Mouse (Mus musculus): ENCODE measurements around the gene Adamts13. TPM values are rescaled to one million over a fixed set of nuclear protein-coding genes. Genes with fewer than 3 reads are reported as not detected.

Adamts13 gene
- total RNA-seq, 1 experiment = not detected

DNA sequence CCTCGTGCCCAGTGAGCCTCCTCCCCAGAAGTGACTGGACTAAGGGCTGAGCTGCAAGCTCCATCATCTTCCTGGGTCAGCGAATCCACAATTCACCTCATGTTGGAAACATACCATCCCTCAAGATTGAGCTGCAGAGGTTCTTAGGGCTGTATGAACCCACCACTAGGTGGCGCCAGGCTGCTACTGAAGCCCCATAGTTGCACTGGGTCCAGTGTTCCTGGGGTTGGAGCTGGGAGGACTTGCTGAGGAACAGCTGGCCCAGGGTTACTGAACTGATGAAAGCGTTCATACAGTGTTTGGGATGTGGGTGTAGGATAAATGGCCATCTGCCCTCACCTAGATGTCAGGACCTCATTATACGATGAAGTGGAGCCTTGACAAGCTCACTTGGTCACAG is 44.6 kb downstream of the Adamts13 start:
- DNase-seq (ENCODE audit: low read depth, low spot score) = peak; percentile 51
- in situ Hi-C loops (cut with MboI; ENCODE audit: low sequenced_read_pairs in 2 of 2, unreplicated experiment in 2 of 2) = no loop called here
- no peak for TF ChIP-seq MAFK (IDR thresholded peaks at IDR 0.05; ENCODE audit: insufficient read depth, low read depth, low read length)
- no peak for TF ChIP-seq ZNF384 (IDR thresholded peaks at IDR 0.05; ENCODE audit: low read depth, low read length)
- peak; percentile 20; the same call in 1 of the 2 replicates for TF ChIP-seq ZC3H11A (IDR thresholded peaks at IDR 0.05; ENCODE audit: borderline replicate concordance, low read depth, low read length)
- Histone ChIP-seq H3K9me3 (ENCODE audit: control insufficient read depth, insufficient read depth, low read depth, low read length) (no peaks in the 10 kb centered on the region), H3K4me3 (ENCODE audit: insufficient read depth in 1 of 2, low read depth in 1 of 2, low read length in 2 of 2, poor library complexity in 1 of 2, severe bottlenecking in 1 of 2) (no peak overlapping the region), H3K4me1 (ENCODE audit: control insufficient read depth in 2 of 2, insufficient read depth in 2 of 2, low read length in 2 of 2, poor library complexity in 1 of 2) (no peaks in the 10 kb centered on the region), H3K36me3 (ENCODE audit: control insufficient read depth, insufficient read depth, low read length, poor library complexity, severe bottlenecking) (peaks cover 2% of the 10 kb centered on the region; the same call in 1 of the 2 replicates), H3K9ac (ENCODE audit: insufficient read depth, low read depth, low read length, poor library complexity, severe bottlenecking) (no peak overlapping the region), H3K27ac (ENCODE audit: insufficient read depth, low read depth, low read length, poor library complexity, severe bottlenecking) (no peak overlapping the region)

GRCm38 (mm10) chr2:27019530-27019929 is 46.3 kb downstream of the Adamts13 start:
- H3K4me3 ChIP-seq (ENCODE audit: insufficient read depth in 1 of 2, low read depth in 1 of 2, low read length in 2 of 2, poor library complexity in 1 of 2, severe bottlenecking in 1 of 2) = no peak overlapping the region
- peaks cover 2% of the 10 kb centered on the region; the same call in 1 of the 2 replicates for H3K36me3 ChIP-seq (ENCODE audit: control insufficient read depth, insufficient read depth, low read length, poor library complexity, severe bottlenecking)
- H3K27ac ChIP-seq (ENCODE audit: insufficient read depth, low read depth, low read length, poor library complexity, severe bottlenecking) = no peak overlapping the region
- no peak overlapping the region for H3K9ac ChIP-seq (ENCODE audit: insufficient read depth, low read depth, low read length, poor library complexity, severe bottlenecking)
- H3K9me3 ChIP-seq (ENCODE audit: control insufficient read depth, insufficient read depth, low read depth, low read length) = no peaks in the 10 kb centered on the region
- in situ Hi-C loops (cut with MboI; ENCODE audit: low sequenced_read_pairs in 2 of 2, unreplicated experiment in 2 of 2) = no loop called here
- no peaks in the 10 kb centered on the region for H3K4me1 ChIP-seq (ENCODE audit: control insufficient read depth in 2 of 2, insufficient read depth in 2 of 2, low read length in 2 of 2, poor library complexity in 1 of 2)
- DNase-seq (ENCODE audit: low read depth, low spot score) = no peak
- TF ChIP-seq ZNF384 (IDR thresholded peaks at IDR 0.05; ENCODE audit: low read depth, low read length) = no peak
- no peak for TF ChIP-seq MAFK (IDR thresholded peaks at IDR 0.05; ENCODE audit: insufficient read depth, low read depth, low read length)
- TF ChIP-seq ZC3H11A (IDR thresholded peaks at IDR 0.05; ENCODE audit: borderline replicate concordance, low read depth, low read length) = no peak
- no peak for TF ChIP-seq HCFC1 (IDR thresholded peaks at IDR 0.05; ENCODE audit: borderline replicate concordance, insufficient read depth, low read length)
- no peak for TF ChIP-seq CHD2 (IDR thresholded peaks at IDR 0.05; ENCODE audit: low read depth, low read length)

DNA sequence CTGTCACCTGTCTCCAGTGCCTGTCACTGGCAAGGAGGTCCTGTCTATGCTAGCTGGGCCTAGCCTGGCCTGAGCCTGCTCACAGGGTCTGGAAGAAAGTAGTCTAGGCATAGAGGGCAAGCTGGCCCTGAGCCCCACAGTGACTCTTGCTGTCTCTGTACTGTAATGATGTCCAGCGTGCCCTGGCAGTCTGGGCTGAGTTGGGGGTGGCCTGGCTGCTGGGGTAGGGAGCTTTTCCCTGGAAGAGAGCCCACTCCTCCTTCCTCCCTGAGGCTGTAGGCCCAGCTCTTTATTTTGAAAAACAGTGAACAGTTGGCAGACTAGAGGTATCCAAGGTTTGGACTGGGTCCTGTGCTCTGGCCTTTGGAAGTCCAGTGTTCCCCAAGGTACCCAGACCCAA is 47.9 kb downstream of the Adamts13 start:
- no peaks in the 10 kb centered on the region for H3K4me1 ChIP-seq (ENCODE audit: control insufficient read depth in 2 of 2, insufficient read depth in 2 of 2, low read length in 2 of 2, poor library complexity in 1 of 2)
- H3K9me3 ChIP-seq (ENCODE audit: control insufficient read depth, insufficient read depth, low read depth, low read length) = no peaks in the 10 kb centered on the region
- TF ChIP-seq ZNF384 (IDR thresholded peaks at IDR 0.05; ENCODE audit: low read depth, low read length) = no peak
- no peak for TF ChIP-seq CHD2 (IDR thresholded peaks at IDR 0.05; ENCODE audit: low read depth, low read length)
- TF ChIP-seq MAFK (IDR thresholded peaks at IDR 0.05; ENCODE audit: insufficient read depth, low read depth, low read length) = no peak
- no peak for TF ChIP-seq ZC3H11A (IDR thresholded peaks at IDR 0.05; ENCODE audit: borderline replicate concordance, low read depth, low read length)
- TF ChIP-seq HCFC1 (IDR thresholded peaks at IDR 0.05; ENCODE audit: borderline replicate concordance, insufficient read depth, low read length) = no peak
- no peak overlapping the region for H3K9ac ChIP-seq (ENCODE audit: insufficient read depth, low read depth, low read length, poor library complexity, severe bottlenecking)
- no peak for DNase-seq (ENCODE audit: low read depth, low spot score)
- H3K27ac ChIP-seq (ENCODE audit: insufficient read depth, low read depth, low read length, poor library complexity, severe bottlenecking) = no peak overlapping the region
- no peak overlapping the region for H3K4me3 ChIP-seq (ENCODE audit: insufficient read depth in 1 of 2, low read depth in 1 of 2, low read length in 2 of 2, poor library complexity in 1 of 2, severe bottlenecking in 1 of 2)
- in situ Hi-C loops (cut with MboI; ENCODE audit: low sequenced_read_pairs in 2 of 2, unreplicated experiment in 2 of 2) = no loop called here
- peaks cover 2% of the 10 kb centered on the region; the same call in 1 of the 2 replicates for H3K36me3 ChIP-seq (ENCODE audit: control insufficient read depth, insufficient read depth, low read length, poor library complexity, severe bottlenecking)

- in situ Hi-C loops (cut with MboI; ENCODE audit: low sequenced_read_pairs in 2 of 2, unreplicated experiment in 2 of 2) = no loop called here
- Histone ChIP-seq H3K27ac (ENCODE audit: insufficient read depth, low read depth, low read length, poor library complexity, severe bottlenecking) (no peak overlapping the region), H3K9me3 (ENCODE audit: control insufficient read depth, insufficient read depth, low read depth, low read length) (no peaks in the 10 kb centered on the region), H3K9ac (ENCODE audit: insufficient read depth, low read depth, low read length, poor library complexity, severe bottlenecking) (no peak overlapping the region), H3K36me3 (ENCODE audit: control insufficient read depth, insufficient read depth, low read length, poor library complexity, severe bottlenecking) (no peaks in the 10 kb centered on the region; the same call in 1 of the 2 replicates), H3K4me3 (ENCODE audit: insufficient read depth in 1 of 2, low read depth in 1 of 2, low read length in 2 of 2, poor library complexity in 1 of 2, severe bottlenecking in 1 of 2) (no peak overlapping the region), H3K4me1 (ENCODE audit: control insufficient read depth in 2 of 2, insufficient read depth in 2 of 2, low read length in 2 of 2, poor library complexity in 1 of 2) (no peaks in the 10 kb centered on the region)
- DNase-seq (ENCODE audit: low read depth, low spot score) = no peak
- TF ChIP-seq HCFC1 (IDR thresholded peaks at IDR 0.05; ENCODE audit: borderline replicate concordance, insufficient read depth, low read length) = no peak
- TF ChIP-seq ZC3H11A (IDR thresholded peaks at IDR 0.05; ENCODE audit: borderline replicate concordance, low read depth, low read length) = no peak
- TF ChIP-seq ZNF384 (IDR thresholded peaks at IDR 0.05; ENCODE audit: low read depth, low read length) = no peak
- no peak for TF ChIP-seq CHD2 (IDR thresholded peaks at IDR 0.05; ENCODE audit: low read depth, low read length)
- TF ChIP-seq MAFK (IDR thresholded peaks at IDR 0.05; ENCODE audit: insufficient read depth, low read depth, low read length) = no peak
Measured at GRCm38 (mm10) chr2:27022612-27023011, 49.4 kb downstream of the Adamts13 start.

DNA sequence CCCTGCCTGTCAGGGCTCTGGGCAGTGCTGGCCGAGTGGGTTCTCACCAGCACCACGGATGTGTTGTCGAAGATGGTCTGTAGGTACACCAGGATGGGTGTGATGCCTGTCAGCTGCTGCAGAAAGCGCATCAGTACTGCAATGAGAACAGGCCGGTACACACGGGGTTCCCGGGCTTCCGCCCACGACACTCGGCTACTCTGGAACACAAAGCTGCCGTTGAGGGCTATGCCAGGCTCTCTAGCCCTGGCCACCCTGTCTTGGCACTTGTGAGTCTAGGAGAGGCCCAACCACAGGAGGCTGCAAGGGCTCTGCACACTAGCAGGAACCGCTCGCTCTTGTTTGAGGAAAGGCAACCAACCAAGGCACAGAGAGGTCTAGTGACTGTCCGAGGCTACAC is 50.9 kb downstream of the Adamts13 start:
- no peaks in the 10 kb centered on the region; the same call in 1 of the 2 replicates for H3K36me3 ChIP-seq (ENCODE audit: control insufficient read depth, insufficient read depth, low read length, poor library complexity, severe bottlenecking)
- H3K9ac ChIP-seq (ENCODE audit: insufficient read depth, low read depth, low read length, poor library complexity, severe bottlenecking) = no peak overlapping the region
- H3K9me3 ChIP-seq (ENCODE audit: control insufficient read depth, insufficient read depth, low read depth, low read length) = no peaks in the 10 kb centered on the region
- no peak overlapping the region for H3K27ac ChIP-seq (ENCODE audit: insufficient read depth, low read depth, low read length, poor library complexity, severe bottlenecking)
- no peak for TF ChIP-seq ZC3H11A (IDR thresholded peaks at IDR 0.05; ENCODE audit: borderline replicate concordance, low read depth, low read length)
- no peak for TF ChIP-seq HCFC1 (IDR thresholded peaks at IDR 0.05; ENCODE audit: borderline replicate concordance, insufficient read depth, low read length)
- TF ChIP-seq MAFK (IDR thresholded peaks at IDR 0.05; ENCODE audit: insufficient read depth, low read depth, low read length) = no peak
- TF ChIP-seq CHD2 (IDR thresholded peaks at IDR 0.05; ENCODE audit: low read depth, low read length) = no peak
- no peak for TF ChIP-seq ZNF384 (IDR thresholded peaks at IDR 0.05; ENCODE audit: low read depth, low read length)
- peaks cover 0 to 3% of the 10 kb centered on the region in 2 experiments; a peak in 1 of 4 replicates for H3K4me1 ChIP-seq (ENCODE audit: control insufficient read depth in 2 of 2, insufficient read depth in 2 of 2, low read length in 2 of 2, poor library complexity in 1 of 2)
- in situ Hi-C loops (cut with MboI; ENCODE audit: low sequenced_read_pairs in 2 of 2, unreplicated experiment in 2 of 2) = no loop called here
- no peak overlapping the region for H3K4me3 ChIP-seq (ENCODE audit: insufficient read depth in 1 of 2, low read depth in 1 of 2, low read length in 2 of 2, poor library complexity in 1 of 2, severe bottlenecking in 1 of 2)
- no peak for DNase-seq (ENCODE audit: low read depth, low spot score)

Measured in ES-E14 (cell line).